Mouse (Mus musculus) testis, adult 2 months (tissue): ENCODE measurements around the gene Nptx1.

Experiments
- CTCF ChIP-seq: fragments of 200-500 bp; IDR thresholded peaks from 2 replicates; pipeline ENCODE4 v1.5.1; 2012; ENCODE audit warnings: low read depth, mild to moderate bottlenecking, inconsistent platforms, low read length, moderate library complexity; ENCODE audit not compliant: control insufficient read depth, insufficient read depth, insufficient replicate concordance
- POLR2A ChIP-seq: fragments of 200-500 bp; IDR thresholded peaks from 2 replicates; pipeline ENCODE4 v1.6.1; 2012; ENCODE audit warnings: low read depth, mild to moderate bottlenecking, inconsistent platforms, low read length, moderate library complexity; ENCODE audit not compliant: control insufficient read depth

- TF ChIP-seq CTCF = no peak
- no peak for TF ChIP-seq POLR2A
These were observed at the start of gene Nptx1 for GRCm38 (mm10) chr11:119547183-119547921.
